Mouse (Mus musculus) liver, embryonic 18 days (tissue): ENCODE results near the gene Gfy. TPM values are rescaled to one million over a fixed set of nuclear protein-coding genes. Genes with fewer than 3 reads are reported as not detected.

Source experiments
- polyA plus RNA-seq: library from polyadenylated mRNA; depleted of rRNA; stranded (reverse); fragments of >200 nt; gene quantifications from 2 replicates; pipeline ENCODE4 v1.2.3, GENCODE M21; 2012; rRNA removed

Gfy gene
- not detected in 2 replicates for polyA plus RNA-seq

GRCm38 (mm10) chr7:45179469-45179868 is at the start of gene Gfy:
Gene Gfy (minus strand): TSS chr7:45179569.

GRCm38 (mm10) chr7:45215673-45216441 is 36.5 kb upstream of the Gfy start, which contains the start of gene Tead2:
Gene Tead2 (plus strand): TSS chr7:45215753.

DNA sequence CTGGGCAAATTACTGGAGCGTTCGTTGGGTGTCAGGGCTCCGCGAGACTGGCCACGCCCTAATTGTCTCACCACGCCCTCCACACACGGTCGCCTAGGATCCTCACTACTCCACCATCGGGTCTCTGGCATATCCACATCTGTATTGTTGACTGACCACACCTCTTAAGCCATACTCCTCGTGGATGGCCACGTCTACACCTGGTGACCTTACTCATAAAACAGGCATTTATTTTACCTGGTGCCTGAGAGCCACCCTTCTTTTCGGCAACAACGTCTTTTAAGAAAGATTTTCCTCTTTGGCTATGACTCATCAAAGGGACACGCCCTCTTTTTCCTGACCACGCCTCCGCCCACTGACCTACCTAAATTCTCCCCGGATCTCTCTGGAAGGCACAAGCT is 32.5 kb upstream of the Gfy start, which contains the start of gene Dkkl1:
Gene Dkkl1, minus strand, starts transcription at position 297 of the 401 bp plus-strand sequence.

GRCm38 (mm10) chr7:45204380-45205143 is 25.2 kb upstream of the Gfy start, which contains the start of gene Ccdc155:
Gene Ccdc155 (minus strand): TSS chr7:45204892.

DNA sequence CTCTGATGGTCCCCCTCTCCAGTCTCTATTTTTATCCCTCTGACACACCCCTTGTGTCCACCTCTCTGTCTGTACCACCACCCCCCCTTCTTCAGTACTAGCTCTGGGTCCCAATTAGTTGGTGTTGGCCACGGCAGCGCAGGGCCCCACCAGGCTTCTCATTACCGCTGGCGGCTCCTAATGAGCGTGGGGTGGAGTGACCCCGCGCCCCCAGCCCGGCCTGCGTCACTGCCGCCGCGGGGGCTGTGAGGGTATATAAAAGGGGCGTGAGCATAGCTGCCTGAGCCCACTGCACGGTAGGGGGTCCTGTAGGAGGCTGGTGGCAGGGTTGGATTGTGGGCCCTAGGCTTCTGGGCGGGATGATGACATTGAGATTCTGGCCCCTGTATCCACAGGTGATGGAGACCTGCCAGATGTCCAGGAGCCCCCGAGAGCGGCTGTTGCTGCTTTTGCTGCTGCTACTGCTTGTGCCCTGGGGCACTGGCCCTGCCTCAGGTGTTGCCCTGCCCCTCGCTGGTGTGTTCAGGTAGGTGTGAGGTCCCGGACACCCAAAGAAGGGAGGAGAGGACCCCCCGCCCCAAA is 1.6 kb upstream of the Gfy start, which contains the start of gene Pth2:
Gene Pth2, plus strand, starts transcription at position 100 of the 582 bp plus-strand sequence.

GRCm38 (mm10) chr7:45163735-45164490 is 15.5 kb downstream of the Gfy start, which contains the start of gene Slc17a7:
Gene Slc17a7 (plus strand): TSS chr7:45163949.

GRCm38 (mm10) chr7:45154096-45154992 is 25.0 kb downstream of the Gfy start, which contains the start of the genes Pih1d1 and Aldh16a1:
Gene Pih1d1 (plus strand): TSS chr7:45154303.
Gene Aldh16a1 (minus strand): TSS chr7:45154584.

GRCm38 (mm10) chr7:45135993-45136567 is 43.3 kb downstream of the Gfy start, which contains the start of the genes Gm45713 and Flt3l:
Gene Gm45713 (minus strand): TSS chr7:45136231.
Gene Flt3l (minus strand): TSS chr7:45136432.

GRCm38 (mm10) chr7:45128624-45129246 is 50.6 kb downstream of the Gfy start, which contains the start of gene Rpl13a:
Gene Rpl13a (minus strand): TSS chr7:45128761.

Other genes starting within 250 kb of the Gfy start
- gene Tsks, start 236.4 kb downstream of the Gfy start, polyA plus RNA-seq = 0.02 TPM in 1 of 2 replicates, not detected in the other
- 2.3 and 2.6 TPM in 2 replicates for gene Cpt1c, start 204.7 kb downstream of the Gfy start, polyA plus RNA-seq
- gene Prmt1, start 193.0 kb downstream of the Gfy start, polyA plus RNA-seq = 105 and 112 TPM in 2 replicates
- 50.0 and 54.3 TPM in 2 replicates for gene Irf3, start 181.9 kb downstream of the Gfy start, polyA plus RNA-seq
- 9.0 and 9.5 TPM in 2 replicates for gene Bcl2l12, start 180.9 kb downstream of the Gfy start, polyA plus RNA-seq
- gene Scaf1, start 163.2 kb downstream of the Gfy start, polyA plus RNA-seq = 13.5 and 17.4 TPM in 2 replicates
- 41.8 and 53.8 TPM in 2 replicates for gene Rras, start 161.6 kb downstream of the Gfy start, polyA plus RNA-seq
- gene Prr12, start 126.7 kb downstream of the Gfy start, polyA plus RNA-seq = 1.1 and 1.7 TPM in 2 replicates
- 24.0 and 24.4 TPM in 2 replicates for gene Nosip, start 117.1 kb downstream of the Gfy start, polyA plus RNA-seq
- 17.7 and 19.5 TPM in 2 replicates for gene Prrg2, start 116.9 kb downstream of the Gfy start, polyA plus RNA-seq
- 18.6 and 20.0 TPM in 2 replicates for gene Rcn3, start 87.3 kb downstream of the Gfy start, polyA plus RNA-seq
- gene Fcgrt, start 75.7 kb downstream of the Gfy start, polyA plus RNA-seq = 64.9 and 71.1 TPM in 2 replicates
- 256 and 267 TPM in 2 replicates for gene Rps11, start 55.1 kb downstream of the Gfy start, polyA plus RNA-seq
- 1,073 and 1,547 TPM in 2 replicates for gene Rpl13a, start 50.8 kb downstream of the Gfy start, polyA plus RNA-seq
- 0.05 and 0.17 TPM in 2 replicates for gene Gm45713, start 43.3 kb downstream of the Gfy start, polyA plus RNA-seq
- 7.5 and 8.3 TPM in 2 replicates for gene Flt3l, start 43.1 kb downstream of the Gfy start, polyA plus RNA-seq
- 32.5 and 35.0 TPM in 2 replicates for gene Pih1d1, start 25.3 kb downstream of the Gfy start, polyA plus RNA-seq
- 20.1 and 26.3 TPM in 2 replicates for gene Aldh16a1, start 25.0 kb downstream of the Gfy start, polyA plus RNA-seq
- 0.01 TPM in 2 replicates for gene Slc17a7, start 15.6 kb downstream of the Gfy start, polyA plus RNA-seq
- not detected in 2 replicates for gene Pth2, start 1.4 kb upstream of the Gfy start, polyA plus RNA-seq
- 0.04 and 0.05 TPM in 2 replicates for gene Ccdc155, start 25.3 kb upstream of the Gfy start, polyA plus RNA-seq
- gene Dkkl1, start 32.6 kb upstream of the Gfy start, polyA plus RNA-seq = 0.42 and 0.52 TPM in 2 replicates
- 21.0 and 23.1 TPM in 2 replicates for gene Tead2, start 36.2 kb upstream of the Gfy start, polyA plus RNA-seq
- 30.2 and 33.5 TPM in 2 replicates for gene Cd37, start 59.5 kb upstream of the Gfy start, polyA plus RNA-seq
- gene Slc6a16, start 61.5 kb upstream of the Gfy start, polyA plus RNA-seq = 0.05 and 0.06 TPM in 2 replicates
- gene Slc6a21, start 97.9 kb upstream of the Gfy start, polyA plus RNA-seq = 0.04 and 0.09 TPM in 2 replicates
- 3.7 and 4.2 TPM in 2 replicates for gene Trpm4, start 154.2 kb upstream of the Gfy start, polyA plus RNA-seq
- gene Hrc, start 155.7 kb upstream of the Gfy start, polyA plus RNA-seq = 0.20 and 0.34 TPM in 2 replicates
- gene Ppfia3, start 187.4 kb upstream of the Gfy start, polyA plus RNA-seq = 0.06 and 0.07 TPM in 2 replicates
- gene Lin7b, start 191.0 kb upstream of the Gfy start, polyA plus RNA-seq = 0.12 and 0.20 TPM in 2 replicates
- gene Snrnp70, start 216.2 kb upstream of the Gfy start, polyA plus RNA-seq = 152 and 184 TPM in 2 replicates
- gene Kcna7, start 226.1 kb upstream of the Gfy start, polyA plus RNA-seq = not detected in 2 replicates
- 0.15 and 0.17 TPM in 2 replicates for gene Ntf5, start 234.1 kb upstream of the Gfy start, polyA plus RNA-seq
- not detected in 2 replicates for gene Lhb, start 241.3 kb upstream of the Gfy start, polyA plus RNA-seq